Mouse (Mus musculus): ENCODE data around the gene Sox6.

DNA sequence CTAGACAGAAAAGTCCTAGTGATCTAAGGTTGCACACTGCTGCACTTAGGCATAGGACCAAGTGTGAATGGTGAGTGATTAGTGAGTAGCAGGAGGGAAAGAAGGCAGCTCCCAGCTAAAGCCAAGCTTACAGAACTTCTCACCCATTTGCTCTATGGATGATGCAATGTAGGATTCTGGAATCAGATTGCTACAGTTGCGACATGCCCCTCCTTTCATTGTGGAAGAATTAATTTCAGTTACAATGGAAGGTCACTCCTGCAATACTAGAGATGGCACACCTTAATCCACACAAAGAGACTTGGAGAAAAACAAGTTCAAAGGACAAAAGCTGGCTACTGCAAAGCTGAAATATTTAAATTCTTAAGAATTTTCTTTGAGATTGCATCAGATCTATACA, 305.8 kb downstream of the Sox6 start:
- TF ChIP-seq CTCF (IDR thresholded peaks at IDR 0.05) (no peak), EP300 (IDR thresholded peaks at IDR 0.05; ENCODE audit: insufficient read depth, low read depth, low read length) (no peak), POLR2A (IDR thresholded peaks at IDR 0.05; ENCODE audit: insufficient read depth, low read depth, low read length) (no peak)
